Mouse (Mus musculus) megakaryocyte, embryonic 14.5 days (primary cell): ENCODE measurements around the gene Zfp36l2. TPM values are rescaled to one million over a fixed set of nuclear protein-coding genes. Genes with fewer than 3 reads are reported as not detected.

ENCODE experiments used
- H3K27me3 ChIP-seq: replicated peaks from 2 replicates; pipeline ENCODE3; 2012; ENCODE audit warnings: inconsistent platforms
- H3K36me3 ChIP-seq: replicated peaks from 2 replicates; pipeline ENCODE3; 2012; ENCODE audit warnings: low read length, inconsistent platforms, mixed read lengths
- H3K4me1 ChIP-seq: 2 replicates; pipeline ENCODE4 v1.6.1; 2012; ENCODE audit warnings: inconsistent platforms
- H3K4me3 ChIP-seq: replicated peaks from 2 replicates; pipeline ENCODE3; 2012; ENCODE audit warnings: moderate library complexity, mild to moderate bottlenecking, inconsistent platforms
- H3K9me3 ChIP-seq: 2 replicates; pipeline ENCODE4 v1.6.1; 2012; ENCODE audit warnings: inconsistent platforms
- FLI1 ChIP-seq: IDR thresholded peaks from 2 replicates; pipeline ENCODE4 v1.6.1; 2012; ENCODE audit warnings: low read length, inconsistent platforms, mixed read lengths
- GATA1 ChIP-seq: IDR thresholded peaks from 3 replicates; pipeline ENCODE4 v1.6.1; 2012; ENCODE audit warnings: mixed read lengths, low read length, inconsistent platforms, borderline replicate concordance
- polyA plus RNA-seq: library from polyadenylated mRNA; stranded (reverse); fragments of >175 nt; gene quantifications from 2 replicates; pipeline ENCODE4 v1.2.3, GENCODE M21; 2012; ENCODE audit warnings: low replicate concordance; ENCODE audit not compliant: insufficient read depth

Gene Zfp36l2
- polyA plus RNA-seq, 1 experiment, result 174 TPM

GRCm38 (mm10) chr17:84162211-84162760, 25.5 kb downstream of the Zfp36l2 start:
- Histone ChIP-seq H3K27me3 (no peaks in the 10 kb centered on the region), H3K9me3 (no peaks in the 10 kb centered on the region), H3K4me3 (no peak overlapping the region), H3K36me3 (peaks cover 82% of the 10 kb centered on the region), H3K4me1 (peaks cover 97% of the 10 kb centered on the region)
- TF ChIP-seq GATA1, result no peak
- TF ChIP-seq FLI1, result no peak

GRCm38 (mm10) chr17:84161231-84161854, 26.4 kb downstream of the Zfp36l2 start:
- TF ChIP-seq FLI1 (no peak), GATA1 (no peak)
- peak overlapping the region; percentile 69 for H3K4me3 ChIP-seq
- no peaks in the 10 kb centered on the region for H3K9me3 ChIP-seq
- peaks cover 75% of the 10 kb centered on the region for H3K36me3 ChIP-seq
- H3K4me1 ChIP-seq, result peaks cover 97% of the 10 kb centered on the region
- no peaks in the 10 kb centered on the region for H3K27me3 ChIP-seq

- Histone ChIP-seq H3K27me3 (no peaks in the 10 kb centered on the region), H3K9me3 (no peaks in the 10 kb centered on the region), H3K4me3 (no peak overlapping the region), H3K4me1 (peaks cover 96% of the 10 kb centered on the region), H3K36me3 (peaks cover 59% of the 10 kb centered on the region)
- TF ChIP-seq GATA1 (no peak), FLI1 (no peak)
Measured at GRCm38 (mm10) chr17:84158891-84159290, 28.9 kb downstream of the Zfp36l2 start.

GRCm38 (mm10) chr17:84158461-84158795, 29.3 kb downstream of the Zfp36l2 start:
- Histone ChIP-seq H3K4me1 (peaks cover 96% of the 10 kb centered on the region), H3K36me3 (peaks cover 54% of the 10 kb centered on the region), H3K4me3 (no peak overlapping the region), H3K27me3 (no peaks in the 10 kb centered on the region), H3K9me3 (no peaks in the 10 kb centered on the region)
- TF ChIP-seq FLI1 (no peak), GATA1 (no peak)

DNA sequence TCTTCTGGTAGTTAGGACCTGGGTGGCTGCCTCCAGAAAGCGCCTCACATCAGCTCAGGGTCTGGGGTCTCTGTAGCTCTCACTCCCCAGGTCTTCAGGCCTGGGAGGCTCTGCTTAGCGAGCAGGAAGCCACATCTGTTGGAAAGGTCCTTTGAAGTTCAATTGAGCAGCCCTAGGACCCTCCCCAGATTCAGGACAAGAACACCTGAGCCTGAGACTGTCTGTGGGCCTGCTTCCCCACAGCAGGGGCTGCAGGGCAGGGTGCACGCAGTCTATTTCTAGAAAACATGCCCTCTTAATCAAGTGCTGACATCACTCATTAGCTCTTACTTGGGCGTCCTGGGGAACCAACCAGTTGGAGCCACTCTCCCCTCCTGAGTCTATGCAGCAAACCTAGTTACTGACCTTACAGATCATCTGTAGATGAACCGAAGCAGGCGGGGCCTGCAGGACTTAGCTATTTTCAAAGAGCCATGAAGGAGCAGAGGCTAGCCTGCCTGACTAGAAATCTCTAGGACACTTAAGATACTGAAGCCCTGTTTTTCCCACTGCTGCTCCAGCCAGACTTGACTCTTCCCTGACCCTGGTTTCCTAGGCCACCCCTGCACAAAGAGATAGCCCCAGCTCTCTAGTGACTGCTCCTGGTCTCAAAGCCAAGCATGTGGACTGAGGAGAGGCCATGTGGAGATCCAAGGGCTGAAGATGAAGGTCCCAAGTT, 29.8 kb downstream of the Zfp36l2 start:
- Histone ChIP-seq H3K27me3 (no peaks in the 10 kb centered on the region), H3K36me3 (peaks cover 49% of the 10 kb centered on the region), H3K4me1 (peaks cover 96% of the 10 kb centered on the region), H3K4me3 (no peak overlapping the region), H3K9me3 (no peaks in the 10 kb centered on the region)
- TF ChIP-seq FLI1 (no peak), GATA1 (no peak)

DNA sequence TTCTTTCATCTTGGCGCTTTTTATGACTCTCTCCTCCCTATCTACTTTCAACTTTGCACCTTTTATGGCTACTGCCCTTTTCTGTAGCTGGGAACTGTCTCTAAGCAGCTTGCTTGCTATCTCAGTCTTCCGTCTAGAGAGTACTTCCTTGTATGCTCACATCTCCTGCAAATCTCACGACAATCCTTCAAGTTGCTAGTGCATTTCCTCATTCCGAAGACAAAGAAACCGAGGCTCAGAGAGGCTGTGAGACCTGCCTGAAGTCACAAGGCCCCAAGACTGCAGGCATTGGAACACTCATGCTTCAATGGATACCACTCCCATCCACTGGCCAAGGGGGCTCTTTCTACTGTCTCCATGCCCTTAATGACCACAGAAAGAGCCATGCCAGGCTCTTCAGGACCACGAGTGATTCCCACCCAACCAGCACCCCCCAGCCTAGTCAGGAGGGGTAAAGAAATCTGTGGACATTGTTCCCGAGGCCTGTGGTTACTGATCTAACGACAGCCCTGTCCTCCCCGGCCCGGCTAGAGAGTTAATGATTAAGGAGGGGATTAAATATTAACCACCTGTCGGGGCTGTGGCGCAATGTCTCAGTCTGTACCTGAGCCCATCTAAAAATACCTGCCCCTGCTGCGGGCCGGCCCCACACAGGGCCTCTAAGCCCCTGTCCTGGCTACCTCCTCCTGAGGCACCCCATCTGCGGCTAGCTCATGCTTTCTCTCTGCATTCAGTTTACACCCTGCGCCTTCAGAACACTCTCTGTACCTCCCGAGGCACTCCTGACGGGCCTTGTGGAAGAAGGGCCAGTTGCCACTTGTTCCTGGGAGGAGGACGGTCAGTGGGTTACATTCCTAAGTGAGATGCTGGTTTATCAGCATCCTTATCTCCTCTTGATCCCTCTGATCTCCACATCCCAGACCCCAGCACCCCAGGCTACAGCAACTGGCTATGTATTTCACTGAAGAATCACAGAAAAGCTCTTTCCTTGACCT, 30.7 kb downstream of the Zfp36l2 start:
- no peak overlapping the region for H3K4me3 ChIP-seq
- H3K9me3 ChIP-seq, result no peaks in the 10 kb centered on the region
- TF ChIP-seq GATA1, result no peak
- TF ChIP-seq FLI1, result no peak
- H3K36me3 ChIP-seq, result peaks cover 40% of the 10 kb centered on the region
- H3K27me3 ChIP-seq, result no peaks in the 10 kb centered on the region
- H3K4me1 ChIP-seq, result peaks cover 96% of the 10 kb centered on the region

DNA sequence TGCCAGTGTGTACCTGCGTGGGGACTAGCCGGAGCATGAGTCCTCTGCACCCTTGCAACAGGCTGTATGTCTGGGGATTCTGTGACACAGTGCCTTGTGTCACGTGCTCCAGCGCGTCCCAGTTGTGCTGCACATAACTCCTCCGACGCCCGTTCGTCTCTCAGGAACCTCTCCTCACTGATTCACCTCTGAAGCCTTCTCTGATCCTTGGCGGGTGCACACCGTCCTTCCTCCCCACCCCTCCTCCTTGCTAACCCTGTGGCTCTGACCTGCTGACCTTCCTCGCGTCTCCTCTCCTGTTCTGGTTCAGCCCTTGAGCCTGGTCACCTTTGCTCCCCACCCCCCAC, 31.5 kb downstream of the Zfp36l2 start:
- H3K4me1 ChIP-seq, result peaks cover 96% of the 10 kb centered on the region
- peaks cover 40% of the 10 kb centered on the region for H3K36me3 ChIP-seq
- no peaks in the 10 kb centered on the region for H3K9me3 ChIP-seq
- H3K4me3 ChIP-seq, result no peak overlapping the region
- H3K27me3 ChIP-seq, result no peaks in the 10 kb centered on the region
- TF ChIP-seq GATA1 (no peak), FLI1 (no peak)

DNA sequence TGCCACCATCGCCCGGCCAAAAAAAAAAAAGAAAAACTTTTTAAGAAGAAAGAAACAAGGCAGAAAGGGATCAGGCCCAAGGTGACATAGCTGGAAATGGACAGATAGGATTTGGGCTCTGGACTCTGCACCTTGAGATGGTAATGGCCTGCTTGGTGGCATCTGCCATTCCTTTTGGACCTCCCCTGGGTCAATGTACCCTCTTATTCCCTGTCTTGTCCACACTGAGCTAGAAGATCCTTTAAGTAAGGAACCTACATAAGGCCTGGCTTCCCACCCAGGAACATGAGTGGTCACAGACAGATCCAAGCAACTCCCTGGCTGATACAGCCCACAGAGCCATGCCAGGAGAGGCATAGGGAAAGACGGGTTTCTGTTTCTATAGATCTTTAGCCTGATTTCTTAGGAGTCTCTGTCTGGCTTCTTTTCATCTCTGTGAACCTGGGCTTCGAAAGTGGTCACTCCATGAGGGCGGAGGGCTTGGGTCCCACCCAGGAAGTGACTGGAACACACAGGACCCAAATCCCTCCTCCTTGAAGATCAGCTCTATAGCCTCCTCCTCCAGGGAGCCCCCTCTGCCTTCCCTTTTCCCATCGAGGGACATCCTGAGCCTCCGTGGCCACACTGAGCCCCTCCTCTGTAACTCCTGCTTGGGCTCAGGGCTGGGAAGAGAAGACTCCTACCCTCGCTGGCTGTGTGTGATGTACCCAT, 32.1 kb downstream of the Zfp36l2 start:
- Histone ChIP-seq H3K27me3 (no peaks in the 10 kb centered on the region), H3K4me1 (peaks cover 94% of the 10 kb centered on the region), H3K9me3 (no peaks in the 10 kb centered on the region), H3K4me3 (no peak overlapping the region), H3K36me3 (peaks cover 35% of the 10 kb centered on the region)
- TF ChIP-seq FLI1 (no peak), GATA1 (no peak)

DNA sequence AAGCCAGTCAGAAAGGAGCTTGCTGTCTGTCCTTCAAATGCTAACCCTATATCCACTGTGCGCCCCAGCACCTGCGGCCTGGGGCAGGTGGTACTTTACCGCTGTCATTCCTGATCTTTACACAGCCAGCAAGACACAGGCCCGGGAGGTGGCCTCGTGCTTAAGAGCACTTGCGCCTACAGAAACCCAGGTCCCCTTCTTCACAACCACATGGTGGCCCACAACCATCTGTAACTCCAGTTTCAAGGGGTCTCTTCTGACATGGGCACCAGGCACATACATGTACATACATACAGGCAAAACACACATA, 32.8 kb downstream of the Zfp36l2 start:
- Histone ChIP-seq H3K9me3 (no peaks in the 10 kb centered on the region), H3K36me3 (peaks cover 32% of the 10 kb centered on the region), H3K27me3 (no peaks in the 10 kb centered on the region), H3K4me3 (no peak overlapping the region), H3K4me1 (peaks cover 94% of the 10 kb centered on the region)
- TF ChIP-seq FLI1 (no peak), GATA1 (no peak)
